Mouse (Mus musculus) midbrain, embryonic 14.5 days (tissue): ENCODE measurements around the gene Trafd1. TPM values are rescaled to one million over a fixed set of nuclear protein-coding genes. Genes with fewer than 3 reads are reported as not detected.
"Not testable (repeated sequence)": the region's sequence is repeated elsewhere in the genome, so short reads cannot be mapped to it uniquely, and the experiment has no call there.

Source experiments
- ATAC-seq: fragments of 200-750 bp; cut with Nextera tagmentation; 2 replicates; pipeline ENCODE4 v1.8.0; 2017; ENCODE audit warnings: moderate number of reproducible peaks, moderate library complexity; ENCODE audit not compliant: low FRiP score, low TSS enrichment
- DNase-seq: peaks from one replicate; pipeline ENCODE4 v3.0.0-alpha.2; 2015
- H3K27ac ChIP-seq: fragments of 300-500 bp; sonication (generic); replicated peaks from 2 replicates; pipeline ENCODE4 v1.5.1; 2014; ENCODE audit warnings: mild to moderate bottlenecking, low read depth, low read length, moderate library complexity
- H3K27me3 ChIP-seq: fragments of 300-500 bp; sonication (generic); 2 replicates; pipeline ENCODE4 v1.6.1; 2014; ENCODE audit warnings: low read length, control low read depth, mixed read lengths; ENCODE audit not compliant: control insufficient read depth, insufficient read depth
- H3K36me3 ChIP-seq: fragments of 300-500 bp; sonication (generic); 2 replicates; pipeline ENCODE4 v1.6.1; 2014; ENCODE audit warnings: low read length, control low read depth; ENCODE audit not compliant: control insufficient read depth, insufficient read depth
- H3K4me1 ChIP-seq: fragments of 300-500 bp; sonication (generic); 2 replicates; pipeline ENCODE4 v1.6.1; 2014; ENCODE audit warnings: mild to moderate bottlenecking, antibody characterized with exemption, low read length, control low read depth; ENCODE audit not compliant: control insufficient read depth, insufficient read depth
- H3K4me2 ChIP-seq: fragments of 300-500 bp; sonication (generic); 2 replicates; pipeline ENCODE4 v1.6.1; 2014; ENCODE audit warnings: mild to moderate bottlenecking, low read length, moderate library complexity
- H3K4me3 ChIP-seq: fragments of 300-500 bp; sonication (generic); replicated peaks from 2 replicates; pipeline ENCODE4 v1.5.1; 2014; ENCODE audit warnings: low read depth, low read length
- H3K9ac ChIP-seq: fragments of 300-500 bp; sonication (generic); replicated peaks from 2 replicates; pipeline ENCODE4 v1.6.1; 2014; ENCODE audit warnings: mild to moderate bottlenecking, low read length, moderate library complexity
- H3K9me3 ChIP-seq: fragments of 300-500 bp; sonication (generic); 2 replicates; pipeline ENCODE4 v1.6.1; 2016; ENCODE audit warnings: low read length, control low read depth, mixed read lengths; ENCODE audit not compliant: control insufficient read depth
- WGBS: fragments of 180-500 bp; shearing (Covaris S2); extraction: QIAGEN DNeasy Blood & Tissue Kit; methylation state at CpG from one replicate; pipeline ENCODE4 v1.1.7; 2014; 5-methylcytosine and 5-hydroxymethylcytosine counted together
- polyA plus RNA-seq: library from polyadenylated mRNA; unstranded; fragments of >200 nt; fragmentation: Nextera tagmentation; extraction: Ambion mirVana; gene quantifications from 2 replicates; pipeline ENCODE4 v1.2.1, GENCODE M21; 2014

Gene Trafd1
- polyA plus RNA-seq, 1 experiment from 2014 or later: 146 TPM

- H3K27ac ChIP-seq: no peak overlapping the region
- WGBS: 41% methylated on average over 7 of the region's 7 CpGs
- no peak for ATAC-seq
These were observed 3.7 kb upstream of the Trafd1 start for GRCm38 (mm10) chr5:121389106-121389505.

GRCm38 (mm10) chr5:121387126-121387525 is 1.7 kb upstream of the Trafd1 start:
- Histone ChIP-seq H3K4me2 (no peak overlapping the region), H3K36me3 (no peaks in the 10 kb centered on the region), H3K27me3 (no peaks in the 10 kb centered on the region), H3K4me1 (peaks cover 15% of the 10 kb centered on the region), H3K27ac (no peak overlapping the region), H3K9me3 (no peaks in the 10 kb centered on the region), H3K9ac (no peak overlapping the region), H3K4me3 (no peak overlapping the region)
- DNase-seq (no peak), ATAC-seq (no peak)
- 76% methylated on average over 4 of the region's 4 CpGs for WGBS

More at GRCm38 (mm10) chr5:121389106-121389505, 3.7 kb upstream of the Trafd1 start:
- DNase-seq: no peak
- no peaks in the 10 kb centered on the region for H3K27me3 ChIP-seq
- H3K9ac ChIP-seq: no peak overlapping the region; the same call in 1 of the 2 replicates
- H3K4me3 ChIP-seq: no peak overlapping the region
- H3K4me1 ChIP-seq: peaks cover 7% of the 10 kb centered on the region
- no peaks in the 10 kb centered on the region for H3K36me3 ChIP-seq
- no peaks in the 10 kb centered on the region for H3K9me3 ChIP-seq
- H3K4me2 ChIP-seq: no peak overlapping the region

GRCm38 (mm10) chr5:121386120-121386909 is 883 bp upstream of the Trafd1 start:
- H3K27ac ChIP-seq: 0 out of 2 replicates have a peak overlapping the region, but pooled peaks have one; percentile 8

GRCm38 (mm10) chr5:121384757-121385460 is 523 bp downstream of the Trafd1 start:
- H3K27me3 ChIP-seq: no peaks in the 10 kb centered on the region

More at GRCm38 (mm10) chr5:121386120-121386909, 883 bp upstream of the Trafd1 start:
- peak overlapping the region; percentile 66 for H3K4me2 ChIP-seq
- 39% methylated on average over 22 of the region's 22 CpGs for WGBS
- H3K4me3 ChIP-seq: peak overlapping the region; percentile 65
- H3K9me3 ChIP-seq: no peaks in the 10 kb centered on the region
- peak overlapping the region; percentile 42; the same call in 1 of the 2 replicates for H3K9ac ChIP-seq
- DNase-seq (no peak), ATAC-seq (no peak)
- peaks cover 15% of the 10 kb centered on the region for H3K4me1 ChIP-seq
- peaks cover 6% of the 10 kb centered on the region for H3K36me3 ChIP-seq
- H3K27me3 ChIP-seq: no peaks in the 10 kb centered on the region

GRCm38 (mm10) chr5:121383857-121384756 is 1.3 kb downstream of the Trafd1 start:
- ATAC-seq (no peak), DNase-seq (peak; percentile 29)
- peak overlapping the region; percentile 65 for H3K4me3 ChIP-seq
- H3K27ac ChIP-seq: 0 out of 2 replicates have a peak overlapping the region, but pooled peaks have one; percentile 86
- peak overlapping the region; percentile 66 for H3K4me2 ChIP-seq
- no peaks in the 10 kb centered on the region for H3K9me3 ChIP-seq
- H3K9ac ChIP-seq: peak overlapping the region; percentile 67
- 60% methylated on average over 10 of the region's 10 CpGs for WGBS
- peaks cover 22% of the 10 kb centered on the region for H3K36me3 ChIP-seq
- H3K4me1 ChIP-seq: peaks cover 13% of the 10 kb centered on the region
- H3K27me3 ChIP-seq: no peaks in the 10 kb centered on the region

More at GRCm38 (mm10) chr5:121384757-121385460, 523 bp downstream of the Trafd1 start:
- Histone ChIP-seq H3K9ac (peak overlapping the region; percentile 67), H3K4me3 (peak overlapping the region; percentile 65), H3K4me2 (peak overlapping the region; percentile 66), H3K27ac (peak overlapping the region; percentile 86), H3K4me1 (peaks cover 15% of the 10 kb centered on the region), H3K36me3 (peaks cover 14% of the 10 kb centered on the region), H3K9me3 (no peaks in the 10 kb centered on the region)
- ATAC-seq: peak; percentile 78
- WGBS: 2% methylated on average over 46 of the region's 47 CpGs
- no peak for DNase-seq

GRCm38 (mm10) chr5:121380692-121381091 is 4.7 kb downstream of the Trafd1 start:
- 99% methylated on average over 2 of the region's 2 CpGs for WGBS
- DNase-seq (no peak), ATAC-seq (no peak)
- Histone ChIP-seq H3K9me3 (no peaks in the 10 kb centered on the region), H3K36me3 (peaks cover 53% of the 10 kb centered on the region), H3K9ac (no peak overlapping the region), H3K4me3 (no peak overlapping the region), H3K27ac (no peak overlapping the region), H3K4me2 (no peak overlapping the region), H3K4me1 (peaks cover 13% of the 10 kb centered on the region), H3K27me3 (no peaks in the 10 kb centered on the region)

- Histone ChIP-seq H3K9me3 (no peaks in the 10 kb centered on the region), H3K27me3 (no peaks in the 10 kb centered on the region), H3K4me1 (peaks cover 7% of the 10 kb centered on the region; the same call in 1 of the 2 replicates), H3K4me2 (no peak overlapping the region), H3K9ac (no peak overlapping the region), H3K27ac (no peak overlapping the region), H3K4me3 (no peak overlapping the region), H3K36me3 (peaks cover 70% of the 10 kb centered on the region)
- ATAC-seq (no peak), DNase-seq (no peak)
- 94% methylated on average over 13 of the region's 13 CpGs for WGBS
These were observed 6.7 kb downstream of the Trafd1 start for GRCm38 (mm10) chr5:121378678-121379256.

GRCm38 (mm10) chr5:121376972-121377371 is 8.5 kb downstream of the Trafd1 start:
- not testable (repeated sequence) for H3K9ac ChIP-seq, H3K9me3 ChIP-seq, H3K27ac ChIP-seq, H3K4me1 ChIP-seq, H3K4me3 ChIP-seq, H3K4me2 ChIP-seq, H3K27me3 ChIP-seq, ATAC-seq
- 78% methylated on average over 5 of the region's 5 CpGs for WGBS
- peaks cover 88% of the 10 kb centered on the region for H3K36me3 ChIP-seq
- DNase-seq: peak; percentile 65
